Mouse (Mus musculus) brain, embryonic 14.5 days (tissue): Measurements from ENCODE around the gene Slc16a14.
"Not testable (repeated sequence)": the region's sequence is repeated elsewhere in the genome, so short reads cannot be mapped to it uniquely, and the experiment has no call there.

ENCODE experiments used
- CTCF ChIP-seq: fragments of 200-500 bp; IDR thresholded peaks from 2 replicates; pipeline ENCODE4 v1.5.1; 2012; ENCODE audit warnings: inconsistent platforms, mild to moderate bottlenecking, moderate library complexity, borderline replicate concordance; ENCODE audit not compliant: insufficient read depth, insufficient read length; ENCODE audit errors: extremely low read depth
- POLR2A ChIP-seq: fragments of 200-500 bp; IDR thresholded peaks from 2 replicates; pipeline ENCODE4 v1.6.1; 2012; ENCODE audit warnings: mild to moderate bottlenecking, inconsistent platforms, borderline replicate concordance; ENCODE audit not compliant: poor library complexity, insufficient read depth, insufficient read length, severe bottlenecking; ENCODE audit errors: extremely low read depth

DNA sequence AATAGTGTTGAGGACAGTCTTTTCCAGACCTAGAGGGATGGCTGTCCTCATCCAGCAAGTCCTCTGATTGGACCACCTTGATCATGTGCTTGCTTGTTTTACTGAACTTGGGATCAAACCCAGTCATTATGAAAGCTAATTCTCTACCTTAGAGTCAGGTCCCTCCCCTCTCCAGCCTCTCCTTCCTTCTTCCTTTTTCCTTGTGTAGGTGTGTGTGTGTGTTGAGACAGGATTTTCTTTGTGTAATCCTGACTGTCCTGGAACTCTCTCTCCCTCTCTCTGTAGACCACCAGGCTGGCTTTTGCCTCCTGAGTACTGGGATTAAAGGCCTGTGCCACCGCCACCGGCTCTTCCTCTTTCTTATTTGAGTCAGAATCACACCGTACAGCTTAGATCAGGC, 21.8 kb upstream of the Slc16a14 start:
- TF ChIP-seq POLR2A, CTCF: not testable (repeated sequence)
